Mouse (Mus musculus): ENCODE data around the gene 1110002E22Rik.

The 1110002E22Rik gene

DNA sequence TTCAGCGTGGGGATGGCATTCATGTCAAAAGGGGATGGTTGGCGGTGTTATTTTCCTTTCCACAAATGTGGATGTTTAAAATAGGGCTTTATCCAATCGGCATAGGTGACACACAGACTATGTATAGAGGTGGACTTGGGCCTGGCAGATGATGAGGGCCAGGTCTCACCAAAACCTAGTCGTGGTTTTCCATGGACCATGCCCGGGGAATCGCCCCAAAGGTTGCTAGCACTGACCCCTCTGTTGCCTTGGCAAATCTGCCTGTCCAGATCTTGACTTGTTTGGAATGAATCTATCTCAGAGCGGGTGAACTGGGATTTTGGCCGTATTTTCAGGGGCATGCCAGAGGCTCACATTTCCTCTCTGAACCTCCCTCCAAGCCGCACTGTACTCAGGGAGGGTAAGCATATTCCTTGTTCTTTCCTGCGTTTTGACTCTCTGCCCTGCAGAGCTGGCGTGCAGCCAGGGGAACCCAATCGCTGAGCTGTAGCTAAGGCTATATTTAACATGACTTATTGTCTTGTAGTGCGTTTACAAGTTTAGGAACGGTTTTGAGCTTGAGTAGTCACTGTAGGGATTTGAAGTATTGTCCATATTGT lies 1.0 kb upstream of the 1110002E22Rik start:
- DNase-seq (ENCODE audit: low spot score in 2 of 2), result peak in 1 of 2 experiments; percentile 21

DNA sequence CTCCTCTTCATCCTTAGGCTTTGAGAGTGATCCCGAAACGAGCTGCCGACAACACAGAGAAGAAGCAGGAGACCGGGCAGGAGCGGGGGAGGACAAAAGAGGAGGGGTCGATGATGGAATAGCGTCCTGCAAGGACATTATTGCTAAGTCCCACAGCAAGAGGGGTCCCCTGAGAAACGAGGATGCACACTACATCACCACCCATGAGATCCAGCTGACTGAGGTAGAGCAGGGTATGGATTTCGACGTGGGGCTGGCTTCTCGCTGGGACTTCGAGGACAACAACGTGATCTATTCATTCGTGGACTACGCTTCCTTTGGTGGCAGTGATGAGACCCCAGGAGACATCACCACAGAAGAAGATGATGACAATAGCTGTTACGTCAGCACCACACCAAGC lies 1.1 kb downstream of the 1110002E22Rik start:
- no peak for DNase-seq (ENCODE audit: low spot score in 2 of 2)

DNA sequence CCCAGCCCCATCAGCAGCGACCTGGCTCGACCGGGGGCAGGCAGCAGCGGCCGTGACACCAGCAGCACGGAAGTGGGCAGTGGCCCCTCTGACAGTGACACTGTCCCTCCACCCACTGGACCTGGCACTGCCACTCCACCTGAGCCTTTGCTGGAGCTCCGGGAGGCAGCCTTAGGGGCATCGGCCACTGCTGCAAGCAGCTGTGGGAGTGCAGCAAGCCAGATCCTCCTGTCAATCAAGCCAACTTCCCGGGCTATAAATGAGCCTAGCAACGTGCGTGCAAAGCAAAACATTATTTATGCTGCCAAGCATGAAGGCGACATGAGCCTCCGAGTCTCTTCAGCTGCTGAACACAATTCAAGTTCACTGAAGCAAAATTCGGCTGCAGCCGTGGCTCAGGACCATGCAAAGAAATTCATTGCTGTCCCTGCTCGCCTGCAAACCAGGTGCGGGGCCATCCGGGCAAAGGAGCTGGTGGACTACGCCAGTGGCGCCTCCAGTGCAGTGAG lies 1.6 kb downstream of the 1110002E22Rik start:
- peak in 1 of 2 experiments; percentile 35 for DNase-seq (ENCODE audit: low spot score in 2 of 2)

DNA sequence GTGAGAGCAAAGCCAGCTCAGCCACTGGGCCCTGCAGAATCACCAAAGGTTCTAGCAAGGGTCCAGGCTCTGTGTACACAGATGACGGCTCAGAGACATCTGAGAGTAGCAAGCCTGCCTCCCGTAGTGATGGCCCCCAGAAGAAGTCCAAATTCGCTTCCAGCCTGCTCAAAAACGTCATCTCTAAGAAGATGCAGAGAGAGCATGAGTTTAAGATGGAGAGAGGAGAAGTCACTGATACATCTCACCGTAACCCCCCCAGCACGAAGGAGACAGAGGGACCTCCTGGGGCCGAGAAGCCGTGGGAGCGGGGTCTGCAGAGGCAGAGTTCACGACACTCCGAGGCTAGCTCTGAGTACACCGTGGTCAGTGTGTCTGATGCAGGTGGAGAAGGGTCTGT lies 2.4 kb downstream of the 1110002E22Rik start, which contains the start of gene Gm5105:
Gm5105 (minus strand) TSS at position 101 of the 400 bp plus-strand sequence.
- DNase-seq (ENCODE audit: low spot score in 2 of 2), result no peak

DNA sequence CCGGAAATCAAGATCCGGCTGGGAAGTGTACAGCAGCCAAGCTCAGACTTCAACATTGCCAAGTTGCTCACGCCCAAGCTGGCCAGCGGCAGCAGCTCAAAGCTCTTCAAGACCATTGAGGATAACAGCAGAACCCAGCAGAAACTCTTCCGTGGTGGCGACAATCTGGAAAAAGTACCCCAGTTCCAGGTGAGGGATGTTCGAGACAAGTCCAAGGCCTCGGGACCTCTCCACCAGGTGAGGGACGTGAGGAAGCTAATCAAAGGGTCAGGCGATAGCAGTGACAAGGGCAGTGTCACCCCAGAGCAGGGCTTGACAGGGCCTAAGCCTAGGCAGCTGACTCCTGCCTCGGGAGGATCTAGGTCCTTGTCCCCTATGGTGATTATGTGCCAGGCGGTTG lies 3.3 kb downstream of the 1110002E22Rik start:
- DNase-seq (ENCODE audit: low spot score in 2 of 2), result no peak

DNA sequence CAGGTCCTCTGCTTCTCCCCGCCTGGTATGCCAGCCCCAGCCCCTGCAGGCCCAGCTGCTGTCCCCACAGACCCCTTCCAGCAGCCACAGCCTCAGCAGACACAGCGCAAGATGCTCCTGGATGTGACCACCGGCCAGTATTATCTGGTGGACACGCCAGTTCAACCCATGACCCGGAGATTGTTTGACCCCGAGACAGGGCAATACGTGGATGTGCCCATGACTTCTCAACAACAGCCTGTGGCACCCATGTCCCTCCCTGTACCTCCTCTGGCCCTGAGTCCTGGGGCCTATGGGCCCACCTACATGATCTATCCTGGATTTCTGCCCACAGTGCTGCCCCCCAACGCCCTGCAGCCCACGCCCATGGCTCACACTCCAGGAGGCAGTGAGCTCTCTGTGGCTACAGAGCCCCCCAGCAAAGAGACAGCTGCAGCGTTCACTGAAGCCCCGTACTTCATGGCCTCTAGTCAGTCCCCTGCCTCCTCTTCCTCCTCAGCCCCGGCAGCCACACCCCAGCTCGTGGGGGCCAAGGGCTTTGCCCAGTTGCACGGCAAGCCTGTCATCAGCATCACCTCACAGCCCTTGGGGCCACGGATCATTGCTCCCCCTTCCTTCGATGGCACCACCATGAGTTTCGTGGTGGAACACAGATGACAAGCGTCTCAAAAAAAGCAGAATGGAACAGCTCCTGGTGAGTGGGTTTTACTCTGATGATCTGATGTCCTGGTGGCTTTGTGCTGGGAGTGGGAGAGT lies 5.1 kb downstream of the 1110002E22Rik start:
- DNase-seq (ENCODE audit: low spot score in 2 of 2), result no peak

DNA sequence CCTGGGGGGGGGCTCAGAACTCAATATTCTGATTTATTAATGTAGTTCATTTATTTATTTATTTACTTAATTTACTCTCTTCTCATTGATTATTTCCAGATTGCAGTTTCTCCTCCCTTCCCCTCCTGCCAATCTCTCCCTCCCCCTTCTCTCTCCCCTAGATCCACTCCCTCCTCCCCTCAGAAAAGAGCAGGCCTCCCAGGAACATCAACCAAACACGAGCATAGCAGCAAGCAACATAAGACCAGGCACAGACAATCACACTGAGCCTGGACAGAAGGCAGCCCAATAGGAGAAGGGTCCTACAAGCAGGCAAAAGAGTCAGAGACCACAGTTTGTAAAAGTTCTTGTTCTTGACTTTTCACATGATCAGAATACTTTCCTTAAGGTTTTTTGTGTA lies 6.2 kb downstream of the 1110002E22Rik start:
- no peak for DNase-seq (ENCODE audit: low spot score in 2 of 2)

DNA sequence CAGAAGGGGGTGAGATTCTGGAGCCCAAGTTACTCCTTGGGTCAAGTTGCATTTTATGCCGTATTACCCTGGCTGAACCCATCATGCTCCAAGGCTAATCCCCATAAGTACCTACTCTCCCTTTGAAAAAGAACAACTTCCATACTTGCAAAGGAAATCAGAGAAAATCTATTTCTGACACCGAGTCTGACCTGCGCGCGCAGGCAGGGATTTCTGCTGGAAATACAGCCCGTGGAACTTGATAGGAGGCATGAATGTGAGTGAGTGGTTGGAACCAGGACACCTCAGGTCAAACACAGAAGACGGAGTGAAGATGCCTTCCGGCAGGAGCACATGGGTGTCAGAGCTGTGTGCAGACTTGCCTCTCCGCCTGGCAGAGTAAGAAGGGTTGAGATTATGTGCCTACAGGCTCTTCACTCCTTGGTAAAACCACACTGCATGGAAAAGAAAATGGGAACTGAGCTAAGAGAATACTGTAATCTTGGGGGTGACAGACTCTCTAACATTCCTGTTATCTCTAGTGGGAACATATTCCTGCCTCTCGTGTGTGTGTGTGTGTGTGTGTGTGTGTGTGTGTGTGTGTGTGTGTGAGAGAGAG lies 6.7 kb downstream of the 1110002E22Rik start:
- no peak for DNase-seq (ENCODE audit: low spot score in 2 of 2)

DNA sequence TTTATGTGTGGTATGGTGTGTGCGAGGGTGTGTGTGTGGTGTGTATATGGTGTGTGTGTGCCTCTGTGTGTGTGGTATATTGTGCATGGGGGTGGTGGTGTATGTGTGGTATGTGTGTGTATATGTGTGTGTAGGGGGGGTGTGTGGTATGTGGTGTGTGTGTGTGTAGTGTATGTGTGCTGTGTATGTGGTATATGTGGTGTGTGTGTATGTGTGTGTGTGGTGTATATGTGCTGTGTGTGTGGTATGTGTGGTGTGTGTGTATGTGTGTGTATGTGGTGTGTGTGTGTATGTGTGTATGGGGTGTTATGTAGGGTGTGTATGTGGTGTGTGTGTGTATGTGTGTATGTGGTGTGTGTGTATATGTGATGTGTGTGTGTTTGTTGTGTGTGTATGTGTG lies 9.4 kb downstream of the 1110002E22Rik start:
- DNase-seq (ENCODE audit: low spot score in 2 of 2), result no peak

DNA sequence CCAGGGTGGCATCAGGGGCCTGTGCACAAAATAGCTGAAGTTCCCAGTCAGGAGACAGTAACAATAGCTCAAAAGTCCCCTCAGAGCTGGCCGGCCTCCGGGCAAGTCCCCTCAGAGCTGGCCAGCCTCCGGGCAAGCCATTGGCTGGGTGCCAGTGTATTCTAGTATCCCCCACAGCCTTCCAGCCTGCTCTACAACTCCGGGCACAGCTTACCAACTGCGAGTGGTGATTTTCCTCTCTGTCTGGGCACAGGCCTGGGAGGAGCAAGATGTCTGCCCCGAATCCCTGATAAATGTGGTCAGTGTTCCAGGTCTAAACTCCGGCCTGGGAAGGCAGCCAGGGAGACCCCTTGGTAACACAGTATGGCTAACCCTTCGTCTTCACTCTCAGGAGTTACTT lies 10.4 kb downstream of the 1110002E22Rik start:
- no peak for DNase-seq (ENCODE audit: low spot score in 2 of 2)

DNA sequence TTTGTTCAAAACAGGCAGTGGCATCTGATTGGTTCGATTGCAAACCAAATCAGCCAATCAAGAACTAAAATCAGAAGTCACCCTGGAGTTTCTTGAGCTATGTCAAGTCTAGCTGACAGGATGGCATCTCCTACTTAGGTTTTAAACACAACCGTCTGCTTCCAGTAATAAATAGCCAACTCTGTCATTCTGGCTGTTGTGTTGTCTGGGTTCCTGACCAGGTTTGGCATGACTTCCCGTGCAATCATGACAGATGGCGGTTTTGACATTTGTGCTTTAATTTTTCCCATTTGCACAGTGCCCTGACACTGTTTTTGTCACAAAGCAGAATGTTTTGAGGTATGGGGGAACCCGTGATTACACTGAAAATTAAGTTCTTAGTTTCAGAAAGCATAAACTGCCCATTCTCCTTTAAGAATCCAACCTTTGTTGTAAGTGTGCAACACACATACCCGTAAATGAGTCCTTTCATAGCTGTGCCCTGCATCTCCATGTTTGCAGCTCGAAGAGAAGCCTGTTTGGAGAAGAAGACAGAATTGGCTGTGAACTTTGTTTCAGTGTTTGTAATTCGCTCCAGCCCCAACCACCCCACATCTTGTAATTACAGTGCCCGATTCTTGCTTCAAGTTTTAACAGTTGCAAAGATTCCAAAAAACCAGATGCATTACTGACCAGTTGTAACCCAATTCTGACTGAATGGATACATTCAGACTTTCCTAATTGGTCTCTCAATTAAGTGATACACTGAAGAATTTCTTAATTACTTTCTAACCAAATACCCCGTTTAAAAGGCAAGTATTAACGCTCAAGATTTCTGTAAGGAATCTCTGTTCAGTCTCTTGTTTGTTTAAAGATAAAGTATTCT lies 12.9 kb downstream of the 1110002E22Rik start:
- DNase-seq (ENCODE audit: low spot score in 2 of 2), result no peak

DNA sequence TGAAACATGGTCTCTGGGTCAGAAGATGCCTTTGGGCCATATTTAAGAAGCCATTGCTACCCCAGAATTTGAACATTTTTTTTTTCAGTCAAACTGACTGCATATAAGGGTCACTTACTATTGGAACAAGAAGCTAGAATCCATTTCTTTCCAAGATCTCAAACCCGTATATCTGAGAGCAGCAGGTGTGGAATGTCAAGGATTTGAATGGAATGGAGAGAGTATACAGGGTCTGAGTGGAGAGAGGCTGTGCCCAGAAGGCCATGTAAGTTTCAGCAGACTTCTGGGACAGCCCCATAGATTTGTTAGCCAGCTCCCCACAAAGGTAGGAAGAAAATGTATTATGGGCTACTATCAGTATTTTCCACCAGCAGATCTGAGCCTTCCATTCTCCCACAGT lies 13.8 kb downstream of the 1110002E22Rik start:
- DNase-seq (ENCODE audit: low spot score in 2 of 2), result no peak

DNA sequence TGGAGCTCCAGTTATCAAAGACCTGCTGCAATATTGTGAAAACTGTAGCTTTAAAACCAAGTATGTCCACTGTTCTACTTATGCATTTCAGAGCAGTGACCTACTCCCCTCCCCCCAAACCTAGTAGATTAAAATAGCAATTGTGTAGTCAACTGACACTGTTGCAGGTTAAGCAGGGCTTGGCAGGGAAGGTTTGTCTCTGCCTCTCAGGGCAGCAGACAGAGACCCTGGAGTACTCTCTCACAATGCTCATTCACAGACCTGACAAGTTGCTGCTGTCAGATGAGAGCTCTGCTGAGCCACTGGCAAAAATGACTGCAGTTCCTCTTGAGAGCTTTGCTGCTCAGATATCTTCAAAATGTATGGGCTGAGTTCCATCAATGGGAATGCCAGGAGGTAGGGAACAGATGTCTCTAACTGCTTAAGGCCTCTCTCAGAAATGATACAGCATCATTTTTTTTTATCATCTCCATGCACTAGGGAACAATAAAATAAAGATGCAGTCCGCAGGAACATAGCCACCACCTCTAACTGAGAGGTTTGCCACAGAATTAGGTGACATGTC lies 18.3 kb downstream of the 1110002E22Rik start:
- DNase-seq (ENCODE audit: low spot score in 2 of 2), result peak in 1 of 2 experiments; percentile 22

DNA sequence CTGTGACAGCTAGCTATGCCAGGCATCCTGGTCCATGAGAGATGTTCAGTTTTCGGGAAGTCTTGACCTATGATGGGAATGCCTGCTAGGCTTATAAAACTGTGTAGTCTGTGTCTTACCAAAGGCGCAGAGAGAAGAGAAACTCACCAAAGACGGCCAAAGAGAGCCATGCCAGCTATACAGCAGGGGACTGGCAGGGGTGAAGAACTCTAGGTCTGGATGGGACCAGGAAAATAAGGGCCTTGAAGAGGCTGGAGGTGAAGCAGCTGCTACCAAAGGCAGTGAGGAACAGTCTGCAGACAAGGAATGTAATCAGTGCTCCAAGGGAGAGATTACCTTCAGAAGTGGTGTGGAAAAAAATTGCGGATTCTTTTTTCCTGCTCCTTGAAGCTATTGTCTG lies 19.0 kb downstream of the 1110002E22Rik start:
- DNase-seq (ENCODE audit: low spot score in 2 of 2), result no peak

DNA sequence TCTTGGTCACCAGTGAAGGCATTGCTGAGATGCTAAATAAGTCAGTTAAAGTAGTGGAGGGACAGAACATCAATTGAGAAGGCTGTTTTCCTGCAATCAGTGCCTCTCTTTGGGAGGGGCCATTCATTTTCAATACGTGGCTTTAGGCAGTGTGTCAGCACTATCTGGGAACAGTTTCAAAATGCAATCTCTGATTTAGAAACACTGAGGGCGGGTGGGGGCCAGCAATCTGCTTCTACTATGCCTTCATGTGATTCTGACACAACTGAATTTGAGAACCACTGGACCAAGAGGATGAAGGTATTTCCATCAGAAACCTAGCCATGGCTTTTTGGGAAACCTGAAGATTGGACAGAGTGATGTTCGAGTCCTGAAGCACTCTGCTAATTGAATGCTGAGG lies 30.4 kb downstream of the 1110002E22Rik start:
- peak; percentile 58 to 73 for DNase-seq (ENCODE audit: low spot score in 2 of 2)

DNA sequence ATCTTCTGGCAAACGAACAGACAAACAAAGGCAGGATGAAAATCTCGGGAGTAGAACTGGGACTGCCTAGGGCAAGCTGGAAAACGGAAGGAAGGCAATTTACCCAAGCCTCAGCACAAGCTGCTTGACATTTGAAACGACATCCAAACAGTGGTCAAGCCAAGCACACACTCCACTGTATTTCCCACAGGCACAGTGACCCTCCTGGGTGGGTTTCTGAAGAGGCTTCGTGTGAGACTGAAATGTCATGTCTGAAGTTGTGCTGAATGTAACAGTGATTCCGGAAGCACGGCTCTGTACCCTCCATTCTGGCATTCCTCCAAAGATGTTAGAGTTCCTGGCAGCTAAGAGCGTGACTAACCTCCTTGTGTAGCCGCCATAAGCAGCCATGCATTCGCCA lies 30.9 kb downstream of the 1110002E22Rik start:
- no peak for DNase-seq (ENCODE audit: low spot score in 2 of 2)

DNA sequence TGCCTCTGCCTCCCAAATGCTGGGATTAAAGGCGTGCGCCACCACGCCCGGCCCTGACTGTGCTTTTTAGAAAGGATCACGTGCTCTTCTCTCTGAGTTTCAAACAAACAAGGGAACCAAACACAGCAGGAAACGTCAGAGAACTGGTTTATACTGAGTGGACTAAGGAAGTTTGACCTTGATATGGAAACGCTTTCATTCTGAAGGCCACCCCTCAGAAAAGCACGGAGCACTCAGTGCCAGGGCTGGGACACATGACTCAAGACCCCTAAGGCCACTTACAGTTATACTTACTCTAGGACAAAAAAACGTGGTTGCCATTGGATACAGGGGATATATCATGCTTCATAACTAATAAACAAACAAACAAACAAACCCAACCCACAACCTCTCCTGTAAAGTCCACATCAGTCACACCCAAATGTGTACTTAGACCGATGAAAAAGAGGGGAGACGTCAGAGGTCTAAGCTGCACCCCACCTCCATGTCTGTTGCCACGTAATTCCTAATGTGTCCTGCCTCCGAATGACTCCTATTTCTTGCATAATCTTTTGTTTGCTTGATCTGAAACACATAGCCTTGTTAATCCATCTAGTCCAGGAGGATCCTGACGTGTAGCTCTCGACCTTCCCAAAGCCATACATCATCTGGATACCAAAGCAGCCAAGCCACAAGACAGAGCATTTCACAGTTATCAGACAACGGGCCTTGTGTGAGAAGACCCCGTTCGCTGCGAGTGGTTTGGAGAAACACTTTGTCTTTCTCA lies 31.6 kb downstream of the 1110002E22Rik start:
- no peak for DNase-seq (ENCODE audit: low spot score in 2 of 2)

DNA sequence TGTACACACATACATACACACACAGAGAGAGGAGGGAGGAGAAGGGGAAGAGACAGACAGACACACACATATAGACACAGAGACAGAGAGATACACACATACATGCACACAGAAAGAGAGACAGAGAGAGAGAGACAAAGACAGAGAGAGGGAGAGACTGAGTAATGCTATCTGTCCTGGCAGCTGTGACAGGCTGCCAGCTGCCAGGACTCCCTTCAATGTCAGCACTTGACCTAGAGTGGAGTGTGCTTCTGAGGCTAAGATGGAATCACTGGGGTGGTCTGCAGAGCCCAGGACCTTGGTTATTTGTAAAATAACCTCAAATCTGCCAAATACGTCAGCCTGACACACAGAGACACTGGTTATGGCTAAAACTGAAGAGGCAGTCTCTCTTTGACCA lies 32.9 kb downstream of the 1110002E22Rik start:
- DNase-seq (ENCODE audit: low spot score in 2 of 2), result no peak

DNA sequence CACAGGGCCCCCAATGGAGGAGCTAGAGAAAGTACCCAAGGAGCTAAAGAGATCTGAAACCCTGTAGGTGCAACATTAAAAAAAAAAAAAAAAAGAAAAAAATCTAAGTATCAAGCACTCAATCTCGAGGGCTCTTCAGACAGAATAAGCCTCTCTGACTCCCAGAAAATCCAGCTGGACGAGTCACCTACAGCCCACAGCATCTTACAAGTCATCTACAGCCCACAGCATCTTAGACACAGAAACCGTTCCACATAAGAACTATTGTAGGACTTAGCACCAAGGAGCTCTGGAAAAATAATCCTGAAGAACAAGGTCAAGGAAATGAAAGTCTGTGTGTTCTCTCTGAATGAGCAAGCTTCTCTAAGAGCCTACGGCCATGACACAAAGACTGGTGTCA lies 37.1 kb downstream of the 1110002E22Rik start:
- no peak for DNase-seq (ENCODE audit: low spot score in 2 of 2)

DNA sequence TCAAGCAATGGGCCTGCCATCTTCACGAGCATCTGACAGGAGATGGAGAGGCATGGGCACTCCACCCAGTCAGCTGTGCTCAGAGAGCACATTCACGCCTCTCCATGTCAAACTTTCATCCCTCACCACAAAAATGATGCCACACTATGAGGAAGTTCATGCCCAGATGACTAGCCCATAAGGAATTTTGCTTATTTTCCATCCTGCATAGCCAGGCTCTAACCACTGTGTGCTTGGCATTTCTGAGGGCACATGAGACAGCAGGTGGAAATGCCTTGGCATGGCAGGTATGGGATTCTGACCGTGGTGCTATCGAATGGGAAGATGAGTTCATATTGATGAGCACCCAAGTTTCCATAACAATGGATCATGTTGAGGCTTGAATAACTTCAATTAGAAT lies 38.8 kb downstream of the 1110002E22Rik start:
- DNase-seq (ENCODE audit: low spot score in 2 of 2), result no peak

DNA sequence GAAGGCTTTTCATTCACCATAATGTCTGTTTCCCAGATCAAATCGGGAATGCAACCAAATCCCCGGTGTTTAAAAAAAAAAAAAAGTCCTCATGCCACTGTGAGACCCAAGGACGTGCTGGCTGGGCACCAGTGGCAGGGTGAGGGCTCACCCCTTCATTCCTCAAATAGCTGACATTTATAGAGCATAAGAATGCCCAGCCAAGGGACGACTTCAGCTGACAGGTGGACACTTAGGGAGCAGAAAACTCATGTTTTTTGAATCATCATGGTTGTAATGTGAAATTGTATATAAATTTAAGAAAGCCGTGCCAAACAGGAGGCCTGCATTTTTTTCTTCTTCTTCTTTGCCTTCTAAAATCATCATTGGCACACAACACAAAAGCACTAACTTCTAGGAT lies 40.2 kb downstream of the 1110002E22Rik start:
- DNase-seq (ENCODE audit: low spot score in 2 of 2), result no peak

Data from right cerebral cortex, adult 2 months (tissue).